Mouse (Mus musculus): Measurements from ENCODE around the gene Eno1. TPM values are rescaled to one million over a fixed set of nuclear protein-coding genes. Genes with fewer than 3 reads are reported as not detected.

The Eno1 gene
- total and polyA plus RNA-seq, 3 experiments, result 254 to 5,492 (median 737) TPM

DNA sequence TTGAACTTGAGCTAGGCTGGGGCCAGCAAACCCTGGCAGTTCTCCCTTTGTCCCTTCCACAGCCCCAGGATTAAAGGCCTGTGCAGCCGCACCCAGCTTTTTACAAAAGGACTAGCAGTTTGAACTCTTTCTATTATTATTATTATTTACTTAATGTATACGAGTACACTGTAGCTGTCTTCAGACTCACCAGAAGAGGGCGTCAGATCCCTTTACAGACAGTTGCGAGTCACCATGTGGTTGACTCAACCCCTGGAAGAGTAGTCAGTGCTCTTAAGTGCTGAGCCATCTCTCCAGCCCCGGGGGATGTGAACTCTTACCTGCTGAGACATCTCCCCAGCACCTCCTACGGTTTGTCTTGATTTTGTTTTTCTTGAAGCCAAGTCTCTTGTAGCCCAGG lies 24.2 kb downstream of the Eno1 start:
- Histone ChIP-seq H3K36me3 (ENCODE audit: control insufficient read depth in 1 of 2, insufficient read depth in 2 of 2, low read length in 2 of 2) (peaks cover 0 to 9% of the 10 kb centered on the region in 2 experiments; a peak in 2 of 4 replicates), H3K9me3 (replicated peaks; ENCODE audit: insufficient read depth, low read length) (no peaks in the 10 kb centered on the region), H3K4me3 (ENCODE audit: control insufficient read depth in 1 of 2, insufficient read depth in 1 of 2, low read depth in 2 of 2, low read length in 2 of 2) (no peak overlapping the region), H3K4me1 (ENCODE audit: control insufficient read depth in 1 of 2, insufficient read depth in 2 of 2, low read length in 2 of 2) (peaks cover 4% of the 10 kb centered on the region in 2 experiments; a peak in 3 of 4 replicates), H3K27me3 (ENCODE audit: control insufficient read depth in 1 of 2, insufficient read depth in 2 of 2, low read length in 2 of 2) (no peaks in the 10 kb centered on the region), H3K27ac (ENCODE audit: control insufficient read depth, low read depth, low read length) (no peak overlapping the region), H3K79me2 (ENCODE audit: control insufficient read depth, insufficient read depth, low read length, poor library complexity) (no peaks in the 10 kb centered on the region), H3K9ac (ENCODE audit: control insufficient read depth, low read depth, low read length, poor library complexity, severe bottlenecking) (no peak overlapping the region)
- DNase-seq (ENCODE audit: low read depth, low spot score), result peak; percentile 19
- TF ChIP-seq GATA1 (IDR thresholded peaks at IDR 0.05; ENCODE audit: low read depth, low read length) (no peak), TAL1 (IDR thresholded peaks at IDR 0.05; ENCODE audit: low read length) (no peak), TBP (IDR thresholded peaks at IDR 0.05; ENCODE audit: low read depth, low read length) (no peak), HCFC1 (IDR thresholded peaks at IDR 0.05; ENCODE audit: low read depth, low read length) (no peak), EP300 (IDR thresholded peaks at IDR 0.05; ENCODE audit: low read depth in 1 of 2, low read length in 2 of 2) (no peak), RAD21 (IDR thresholded peaks at IDR 0.05; ENCODE audit: low read depth, low read length) (peak; percentile 26), SMC3 (IDR thresholded peaks at IDR 0.05; ENCODE audit: low read depth, low read length) (no peak), CHD1 (IDR thresholded peaks at IDR 0.05; ENCODE audit: low read depth, low read length) (no peak), ETS1 (IDR thresholded peaks at IDR 0.05; ENCODE audit: low read depth, low read length) (no peak), MAX (IDR thresholded peaks at IDR 0.05; ENCODE audit: low read length) (no peak), UBTF (IDR thresholded peaks at IDR 0.05; ENCODE audit: borderline replicate concordance, insufficient read depth, low read depth, low read length) (no peak), CTCF (IDR thresholded peaks at IDR 0.05 in 2 of 3, conservative IDR thresholded peaks at IDR 0.05 in 1 of 3; ENCODE audit: control insufficient read depth in 1 of 3, insufficient read depth in 1 of 3, low read depth in 2 of 3, low read length in 3 of 3, poor library complexity in 1 of 3, severe bottlenecking in 1 of 3) (0 out of 6 replicates have a peak, but pooled peaks of 1 of the 3 experiments have one; percentile 4), MEF2A (IDR thresholded peaks at IDR 0.05; ENCODE audit: extremely low read depth, insufficient replicate concordance, low read depth, low read length, poor library complexity, severe bottlenecking) (no peak), NRF1 (IDR thresholded peaks at IDR 0.05; ENCODE audit: insufficient read depth, low read depth, low read length, poor library complexity, severe bottlenecking) (no peak), MYC (IDR thresholded peaks at IDR 0.05; ENCODE audit: low read depth, low read length) (no peak), USF1 (IDR thresholded peaks at IDR 0.05; ENCODE audit: low read depth, low read length) (no peak), MYB (IDR thresholded peaks at IDR 0.05; ENCODE audit: low read depth, low read length) (no peak), ZMIZ1 (IDR thresholded peaks at IDR 0.05; ENCODE audit: low read depth, low read length) (no peak), ZNF384 (IDR thresholded peaks at IDR 0.05; ENCODE audit: low read depth, low read length) (no peak), TCF12 (IDR thresholded peaks at IDR 0.05; ENCODE audit: low read depth, low read length) (no peak), KAT2A (conservative IDR thresholded peaks at IDR 0.05; ENCODE audit: low read depth, low read length) (no peak), JUND (IDR thresholded peaks at IDR 0.05; ENCODE audit: low read depth, low read length) (no peak), ZC3H11A (IDR thresholded peaks at IDR 0.05; ENCODE audit: low read depth, low read length) (peak; percentile 32; the same call in 1 of the 2 replicates), POLR2A (IDR thresholded peaks at IDR 0.05; ENCODE audit: control insufficient read depth in 1 of 2, insufficient read depth in 1 of 2, low read depth in 1 of 2, low read length in 2 of 2, poor library complexity in 1 of 2) (no peak)

Measured in MEL (cell line).